Mouse (Mus musculus) layer of hippocampus, adult 9-11 months (tissue): ENCODE data around the gene Pm20d1.
"Not testable (repeated sequence)": the region's sequence is repeated elsewhere in the genome, so short reads cannot be mapped to it uniquely, and the experiment has no call there.

Experiments
- DNase-seq: peaks from one replicate; pipeline ENCODE4 v3.0.0; 2022

The Pm20d1 gene

DNA sequence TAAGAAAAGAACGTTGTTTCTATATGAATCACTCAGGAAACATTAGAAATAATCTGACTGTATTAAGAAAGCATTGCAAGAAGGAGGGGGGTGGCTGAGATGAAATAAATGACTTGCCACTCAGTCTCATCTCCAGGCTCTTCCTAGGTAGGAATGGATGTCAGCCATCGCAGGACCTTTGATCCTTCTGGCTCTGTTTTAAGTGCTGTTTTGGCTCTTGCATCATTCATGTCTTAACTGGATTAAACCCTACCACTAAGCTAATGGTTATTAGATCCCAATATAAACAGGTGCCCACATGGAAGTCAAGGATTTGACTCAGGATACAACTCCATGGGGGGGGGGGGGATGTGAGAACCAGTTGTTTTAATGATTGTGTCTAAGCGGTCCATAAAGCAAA, 2.0 kb upstream of the Pm20d1 start:
- DNase-seq = no peak

GRCm38 (mm10) chr1:131800001-131800400, 2.8 kb downstream of the Pm20d1 start:
- no peak for DNase-seq

DNA sequence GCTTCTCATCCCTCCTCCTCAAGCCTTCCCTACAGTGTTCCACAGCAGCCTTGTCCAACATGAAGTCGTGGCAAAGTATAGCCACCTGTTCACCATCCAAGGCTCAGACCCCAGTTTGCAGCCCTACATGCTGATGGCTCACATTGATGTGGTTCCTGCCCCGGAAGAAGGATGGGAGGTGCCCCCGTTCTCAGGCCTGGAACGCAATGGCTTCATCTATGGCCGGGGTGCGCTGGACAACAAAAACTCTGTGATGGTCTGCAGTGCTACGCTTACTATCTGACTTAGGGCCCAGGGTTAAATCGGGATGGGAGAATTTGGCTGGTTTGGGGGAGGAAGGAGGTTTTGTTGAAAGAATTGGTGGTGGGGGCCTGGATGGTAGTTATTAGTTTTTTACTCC, 3.9 kb downstream of the Pm20d1 start:
- no peak for DNase-seq

- no peak for DNase-seq
Observed at GRCm38 (mm10) chr1:131802652-131803051, 5.5 kb downstream of the Pm20d1 start.

DNA sequence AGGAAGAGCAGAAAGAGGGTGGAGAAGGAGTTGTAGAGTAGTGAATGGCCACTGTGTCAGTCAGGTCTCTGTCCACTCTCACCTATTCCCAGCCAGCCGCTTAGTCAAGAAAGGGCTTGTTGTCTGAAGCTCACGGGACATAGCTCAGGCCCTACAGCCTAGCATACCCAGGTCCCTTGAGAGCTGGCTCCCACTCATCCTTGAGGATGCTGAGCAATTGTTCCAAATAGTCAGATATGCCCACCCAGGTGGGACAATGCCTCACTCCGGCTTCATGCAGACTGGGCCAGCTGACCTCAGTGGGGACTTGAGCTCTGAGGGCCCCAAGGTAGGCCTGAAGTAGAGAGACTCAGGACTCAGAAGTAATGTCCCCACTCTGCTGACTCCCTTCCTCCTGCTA, 7.0 kb downstream of the Pm20d1 start:
- DNase-seq = no peak

DNA sequence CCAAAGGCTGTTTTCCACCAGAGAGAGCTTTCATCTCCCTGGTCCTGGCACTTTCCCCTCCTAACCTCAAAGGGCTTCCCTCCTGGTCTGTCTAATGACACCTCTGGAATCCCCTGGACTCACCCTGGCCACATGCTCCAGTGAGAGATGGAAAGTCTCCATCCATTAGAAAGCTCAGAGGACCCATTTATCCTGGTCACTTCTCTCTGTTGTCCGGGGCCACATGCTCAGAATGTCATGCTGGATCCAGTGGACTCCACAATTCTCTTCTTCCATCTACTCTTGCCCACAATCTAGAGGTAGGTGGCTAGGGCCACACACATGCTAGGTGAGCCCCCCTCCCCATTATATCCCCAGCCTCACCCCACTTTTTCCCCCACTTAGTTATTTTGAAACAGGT, 11.8 kb downstream of the Pm20d1 start:
- no peak for DNase-seq

DNA sequence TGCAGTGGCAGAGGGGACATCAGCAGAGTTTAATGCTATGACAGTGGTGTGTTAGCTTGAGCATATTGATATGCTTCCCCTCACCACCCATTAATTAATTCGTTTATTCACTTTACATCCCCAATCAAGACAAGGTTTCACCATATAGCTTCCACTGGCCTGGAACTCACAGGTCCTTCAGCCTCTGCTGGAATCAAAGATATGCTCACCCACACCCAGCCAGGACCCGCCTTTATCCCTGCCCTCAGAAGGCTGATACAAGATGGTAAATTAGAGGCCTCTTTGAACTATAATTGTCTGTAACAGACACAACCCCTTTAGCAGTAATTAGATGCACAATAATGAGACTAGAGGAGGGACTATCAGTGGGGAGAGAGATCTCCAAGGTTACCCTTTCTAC, 12.5 kb downstream of the Pm20d1 start:
- no peak for DNase-seq

DNA sequence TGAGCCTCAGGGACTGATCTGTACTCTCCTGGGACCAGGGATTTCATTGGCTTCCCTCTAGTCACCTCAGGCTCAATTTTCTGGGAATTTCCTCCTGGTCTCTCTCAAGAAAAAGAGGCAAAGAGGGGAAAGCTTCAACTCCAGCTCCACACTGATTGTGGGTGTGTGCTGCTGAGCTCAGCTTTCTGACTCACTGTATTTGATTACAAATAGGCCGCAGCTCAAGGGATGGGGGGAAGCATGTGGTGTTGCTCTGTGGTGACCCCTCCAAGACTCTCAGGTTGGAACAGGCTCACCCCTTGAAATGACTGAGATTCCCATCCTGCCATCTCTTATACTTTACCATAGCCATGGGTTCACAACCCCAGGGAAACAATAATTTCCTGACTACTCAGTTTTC, 14.2 kb downstream of the Pm20d1 start:
- DNase-seq = no peak

- no peak for DNase-seq
Observed at GRCm38 (mm10) chr1:131812006-131812405, 14.8 kb downstream of the Pm20d1 start.

DNA sequence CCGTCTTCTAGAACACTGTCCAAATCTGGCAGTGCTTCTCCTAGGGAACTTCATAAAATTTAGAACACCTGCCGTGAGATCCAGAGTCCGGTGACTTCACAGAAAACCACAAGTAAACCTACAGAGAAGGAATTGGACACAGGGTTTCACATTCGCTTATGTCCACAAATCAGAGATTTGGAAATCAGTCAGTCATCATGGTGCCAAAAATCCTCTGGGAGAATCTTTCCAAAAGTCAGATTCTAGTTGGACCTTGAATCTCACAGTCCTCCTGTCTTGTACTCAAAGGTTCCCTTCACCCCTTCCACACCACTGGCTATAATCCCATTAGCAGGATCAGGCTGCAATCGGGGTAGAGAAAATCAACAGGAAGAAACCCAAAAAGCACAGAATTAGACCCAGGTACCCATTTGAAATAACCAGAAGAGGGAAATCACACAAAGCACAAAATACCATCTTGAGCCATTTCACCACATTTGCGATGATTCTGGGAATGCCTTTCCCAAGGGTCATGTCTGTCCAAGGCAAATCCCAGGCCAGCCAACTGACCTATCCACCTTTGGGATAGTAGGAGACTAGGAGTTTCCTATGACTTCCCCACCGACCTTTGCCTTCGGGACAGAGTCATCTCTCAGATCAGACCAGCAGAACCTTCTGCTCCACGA, 15.6 kb downstream of the Pm20d1 start:
- DNase-seq = no peak

- DNase-seq = no peak
Observed at GRCm38 (mm10) chr1:131813731-131814130, 16.6 kb downstream of the Pm20d1 start.

- no peak for DNase-seq
Observed at GRCm38 (mm10) chr1:131814191-131814590, 17.0 kb downstream of the Pm20d1 start.

GRCm38 (mm10) chr1:131816886-131817285, 19.7 kb downstream of the Pm20d1 start:
- DNase-seq = no peak

- DNase-seq = not testable (repeated sequence)
Observed at GRCm38 (mm10) chr1:131820353-131820752, 23.2 kb downstream of the Pm20d1 start.

- peak; percentile 57 for DNase-seq
Observed at GRCm38 (mm10) chr1:131820887-131821328, 23.7 kb downstream of the Pm20d1 start.

DNA sequence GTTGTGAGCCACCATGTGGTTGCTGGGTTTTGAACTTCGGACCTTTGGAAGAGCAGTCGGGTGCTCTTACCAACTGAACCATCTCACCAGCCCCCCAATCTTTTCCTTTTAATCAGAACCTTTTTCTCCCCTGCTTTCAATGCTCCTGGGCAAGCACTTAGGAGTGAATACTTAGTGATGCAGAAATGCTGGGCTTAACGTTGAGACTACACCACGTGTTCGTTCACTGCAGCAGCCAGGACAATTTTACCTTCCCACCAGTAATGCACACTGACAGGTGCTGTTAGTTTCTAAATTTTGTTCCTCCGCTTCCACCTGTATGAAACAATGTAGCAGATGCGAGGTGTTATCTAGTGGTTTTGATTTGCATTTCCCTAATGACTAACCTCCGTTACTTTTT, 25.1 kb downstream of the Pm20d1 start:
- DNase-seq = no peak

- DNase-seq = no peak
Observed at GRCm38 (mm10) chr1:131822856-131823492, 25.8 kb downstream of the Pm20d1 start.

GRCm38 (mm10) chr1:131823563-131823962, 26.4 kb downstream of the Pm20d1 start:
- DNase-seq = no peak

- DNase-seq = no peak
Observed at GRCm38 (mm10) chr1:131824528-131825181, 27.5 kb downstream of the Pm20d1 start.

DNA sequence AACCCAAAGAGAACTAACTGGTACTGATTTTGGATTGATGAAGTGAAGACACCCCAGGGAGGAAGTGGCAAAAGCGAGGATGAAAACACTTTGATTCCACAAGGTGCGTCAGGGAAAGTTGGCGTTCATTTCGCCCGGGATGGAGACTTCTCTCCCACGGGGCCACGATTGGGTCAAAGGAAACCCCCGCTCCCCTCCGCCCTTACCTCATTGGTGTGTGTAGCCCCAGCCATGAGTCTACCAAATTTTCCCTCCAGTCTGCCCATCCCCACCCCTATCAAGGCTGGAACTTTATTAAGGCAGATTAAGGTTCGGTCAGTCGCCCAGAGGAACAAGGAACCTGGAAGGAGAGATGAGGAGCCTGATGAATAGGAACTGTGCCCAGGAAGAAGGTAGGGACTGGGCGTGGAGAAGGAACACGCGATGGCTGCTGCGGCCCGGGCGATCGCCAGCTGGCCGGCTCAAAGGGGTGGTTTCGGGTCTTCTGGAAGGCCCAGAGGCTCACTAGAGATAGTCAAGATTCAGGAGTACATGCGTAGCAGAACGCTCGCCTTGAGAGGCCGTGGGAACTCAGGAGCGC, 30.1 kb downstream of the Pm20d1 start, which contains the start of gene Slc41a1:
Slc41a1 (plus strand) TSS at position 287 of the 580 bp plus-strand sequence.
- peak; percentile 23 for DNase-seq

DNA sequence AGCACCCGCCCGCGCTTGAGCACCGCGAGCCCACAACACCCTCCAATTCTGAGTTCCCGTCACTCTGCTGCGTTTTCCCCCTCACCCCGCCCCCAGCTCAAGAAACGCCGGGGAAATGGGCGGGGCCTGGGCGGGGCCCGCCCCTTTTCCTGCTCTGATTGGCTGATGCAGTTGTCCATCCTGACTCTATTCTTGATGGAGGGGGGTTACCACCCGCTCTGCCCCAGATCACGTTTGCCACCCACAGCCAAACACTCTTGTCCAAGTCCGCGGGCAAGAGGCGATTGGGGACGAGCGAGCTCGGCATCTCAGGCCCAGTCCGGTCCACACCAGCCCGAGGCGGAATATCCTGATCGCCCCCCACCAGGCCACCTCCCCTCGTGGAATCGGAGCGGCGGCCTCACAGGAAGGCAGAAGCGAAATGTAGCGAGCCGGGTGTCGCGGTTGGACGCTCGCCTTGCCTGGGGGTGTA, 30.6 kb downstream of the Pm20d1 start:
- DNase-seq = peak; percentile 93

GRCm38 (mm10) chr1:131828297-131829126, 31.3 kb downstream of the Pm20d1 start:
- peak; percentile 23 for DNase-seq

- DNase-seq = no peak
Observed at GRCm38 (mm10) chr1:131829279-131829678, 32.1 kb downstream of the Pm20d1 start.
